Comparison of ENCODE assay signal across 11 mouse cellular contexts in genomic region chr6:89281492-89282332, GRCm38 (mm10).
DNase-seq lines count a peak whose midpoint lies in the region; ATAC-seq and TF ChIP-seq lines count a peak whose summit lies in the region.
"Had no signal": no experiment of that assay in that cellular context is flagged by ENCODE, and none has a peak within 500 bp of the region (broad histone marks: within the 10 kb centered on the region; RNA-seq: fewer than 3 reads in every experiment).

No protein-coding gene starts in this region.

- DNase-seq in lung, embryonic 14.5 days = peak; percentile 31
- DNase-seq in lung, postnatal 10 days = no peak
- no peak for DNase-seq in left cerebral cortex, adult 9 months (ENCODE audit: low spot score in 2 of 2)
- no peak for DNase-seq in left cerebral cortex, postnatal 36 days (ENCODE audit: low spot score in 2 of 2)
- no peak for DNase-seq in cerebellum, postnatal 4 days (ENCODE audit: low spot score in 2 of 2)
- DNase-seq: adrenal gland, adult 2 months; layer of hippocampus, postnatal 36 days; thymus, postnatal 36 days had no signal

- no peaks in the 10 kb centered on the region for H3K27me3 ChIP-seq in lung, embryonic 14.5 days (ENCODE audit: insufficient read depth, low read length)
- H3K27me3 ChIP-seq in embryonic facial prominence, embryonic 15.5 days = no peaks in the 10 kb centered on the region
- no peaks in the 10 kb centered on the region for H3K27me3 ChIP-seq in intestine, embryonic 16.5 days (replicated peaks; ENCODE audit: control insufficient read depth, insufficient read depth, low read length)
- no peaks in the 10 kb centered on the region for H3K27me3 ChIP-seq in neural tube, embryonic 14.5 days (ENCODE audit: control insufficient read depth, insufficient read depth, low read length)

- no peak overlapping the region; the same call in 1 of the 2 replicates for H3K9ac ChIP-seq in lung, embryonic 14.5 days
- no peak overlapping the region for H3K9ac ChIP-seq in embryonic facial prominence, embryonic 15.5 days
- no peak overlapping the region for H3K9ac ChIP-seq in intestine, embryonic 16.5 days (ENCODE audit: low read depth, low read length)
- H3K9ac ChIP-seq in neural tube, embryonic 14.5 days (replicated peaks; ENCODE audit: low read depth, low read length) = no peak overlapping the region

- ATAC-seq in lung, embryonic 14.5 days (ENCODE audit: insufficient read depth) = peak; percentile 58; the same call in 1 of the 2 replicates
- 0 out of 2 replicates have a peak, but pooled peaks have one; percentile 8 for ATAC-seq in embryonic facial prominence, embryonic 15.5 days (ENCODE audit: insufficient number of reproducible peaks, low FRiP score, low TSS enrichment, low read depth)
- peak; percentile 72 for ATAC-seq in intestine, embryonic 16.5 days
- peak; percentile 61 for ATAC-seq in neural tube, embryonic 14.5 days (ENCODE audit: low read depth)

- no peak for TF ChIP-seq CTCF in lung, embryonic 14.5 days (IDR thresholded peaks at IDR 0.05; ENCODE audit: low read depth)

- H3K9me3 ChIP-seq in lung, embryonic 14.5 days (ENCODE audit: low read depth, low read length) = no peaks in the 10 kb centered on the region
- H3K9me3 ChIP-seq in embryonic facial prominence, embryonic 15.5 days (replicated peaks) = no peaks in the 10 kb centered on the region
- no peaks in the 10 kb centered on the region for H3K9me3 ChIP-seq in intestine, embryonic 16.5 days (ENCODE audit: control insufficient read depth, low read length)
- no peaks in the 10 kb centered on the region for H3K9me3 ChIP-seq in neural tube, embryonic 14.5 days (ENCODE audit: control insufficient read depth, low read length)

- peak overlapping the region; percentile 81 for H3K27ac ChIP-seq in lung, embryonic 14.5 days (ENCODE audit: low read depth)
- 0 out of 2 replicates have a peak overlapping the region, but pooled peaks have one; percentile 36 for H3K27ac ChIP-seq in embryonic facial prominence, embryonic 15.5 days (replicated peaks)
- no peak overlapping the region for H3K27ac ChIP-seq in intestine, embryonic 16.5 days (ENCODE audit: low read length)
- H3K27ac ChIP-seq in neural tube, embryonic 14.5 days (ENCODE audit: low read depth, low read length) = no peak overlapping the region

- no peaks in the 10 kb centered on the region for H3K36me3 ChIP-seq in lung, embryonic 14.5 days (ENCODE audit: insufficient read depth)
- H3K36me3 ChIP-seq in embryonic facial prominence, embryonic 15.5 days = no peaks in the 10 kb centered on the region
- H3K36me3 ChIP-seq in intestine, embryonic 16.5 days (ENCODE audit: control insufficient read depth, insufficient read depth, low read length) = no peaks in the 10 kb centered on the region
- no peaks in the 10 kb centered on the region for H3K36me3 ChIP-seq in neural tube, embryonic 14.5 days (ENCODE audit: control insufficient read depth, insufficient read depth, low read length)

- WGBS in lung, embryonic 14.5 days = 18% methylated on average over 16 of the region's 16 CpGs
- WGBS in embryonic facial prominence, embryonic 15.5 days = 17% methylated on average over 16 of the region's 16 CpGs
- WGBS in intestine, embryonic 16.5 days = 11% methylated on average over 16 of the region's 16 CpGs
- WGBS in neural tube, embryonic 14.5 days = 8% methylated on average over 16 of the region's 16 CpGs

- no peak overlapping the region for H3K4me3 ChIP-seq in lung, embryonic 14.5 days (ENCODE audit: low read depth, low read length)
- H3K4me3 ChIP-seq in embryonic facial prominence, embryonic 15.5 days (replicated peaks) = no peak overlapping the region
- H3K4me3 ChIP-seq in intestine, embryonic 16.5 days (ENCODE audit: low read length) = no peak overlapping the region
- H3K4me3 ChIP-seq in neural tube, embryonic 14.5 days (ENCODE audit: low read depth, low read length) = no peak overlapping the region

- intact Hi-C loops in left cerebral cortex, postnatal 36 days (cut with DNase I) = no loop called here

- peaks cover 14% of the 10 kb centered on the region; the same call in 1 of the 2 replicates for H3K4me1 ChIP-seq in lung, embryonic 14.5 days (ENCODE audit: insufficient read depth)
- H3K4me1 ChIP-seq in embryonic facial prominence, embryonic 15.5 days = peaks cover 14% of the 10 kb centered on the region
- H3K4me1 ChIP-seq in intestine, embryonic 16.5 days (ENCODE audit: control insufficient read depth, insufficient read depth, low read length) = peaks cover 8% of the 10 kb centered on the region
- peaks cover 9% of the 10 kb centered on the region for H3K4me1 ChIP-seq in neural tube, embryonic 14.5 days (ENCODE audit: control insufficient read depth, insufficient read depth, low read length)

- H3K4me2 ChIP-seq in lung, embryonic 14.5 days = peak overlapping the region; percentile 40
- H3K4me2 ChIP-seq in embryonic facial prominence, embryonic 15.5 days (replicated peaks) = peak overlapping the region; percentile 24; the same call in 1 of the 2 replicates
- H3K4me2 ChIP-seq in intestine, embryonic 16.5 days (ENCODE audit: low read depth, low read length) = peak overlapping the region; percentile 29; the same call in 1 of the 2 replicates
- H3K4me2 ChIP-seq in neural tube, embryonic 14.5 days (ENCODE audit: low read depth, low read length) = no peak overlapping the region

Comparison
In these comparisons a context has a peak if more than half of its experiments do, and no peak if none do; other contexts are left out.
1. ATAC-seq: peak in every context shown above with its lines; median percentile 72 in intestine, embryonic 16.5 days; 61 in neural tube, embryonic 14.5 days; 58 in lung, embryonic 14.5 days; 8 in embryonic facial prominence, embryonic 15.5 days.
2. H3K27ac ChIP-seq: peak in lung, embryonic 14.5 days (single experiment) and embryonic facial prominence, embryonic 15.5 days (single experiment); none in intestine, embryonic 16.5 days (single experiment) and neural tube, embryonic 14.5 days (single experiment).